Mouse (Mus musculus) forebrain, embryonic 16.5 days (tissue): Measurements from ENCODE around the gene Tmsb15l. TPM values are rescaled to one million over a fixed set of nuclear protein-coding genes. Genes with fewer than 3 reads are reported as not detected.

Experiments used
- polyA plus RNA-seq: library from polyadenylated mRNA; unstranded; fragments of >200 nt; fragmentation: Nextera tagmentation; extraction: Ambion mirVana; gene quantifications from 2 replicates; pipeline ENCODE4 v1.2.1, GENCODE M21; 2015

Tmsb15l gene
- polyA plus RNA-seq, 1 experiment from 2014 or later, result 7.6 TPM

Other genes starting within 250 kb of the Tmsb15l start
- 581 and 603 TPM in 2 replicates for gene Morf4l2, start 233.2 kb downstream of the Tmsb15l start, polyA plus RNA-seq
- not detected in 2 replicates for gene Glra4, start 196.7 kb downstream of the Tmsb15l start, polyA plus RNA-seq
- gene Plp1, start 154.2 kb downstream of the Tmsb15l start, polyA plus RNA-seq, result 11.6 and 15.9 TPM in 2 replicates
- gene Rab9b, start 108.1 kb downstream of the Tmsb15l start, polyA plus RNA-seq, result 12.1 and 16.0 TPM in 2 replicates
- gene H2bfm, start 49.5 kb downstream of the Tmsb15l start, polyA plus RNA-seq, result not detected in 2 replicates
- gene Tmsb15b2, start 1.4 kb downstream of the Tmsb15l start, polyA plus RNA-seq, result 119 and 142 TPM in 2 replicates
- 55.3 and 64.4 TPM in 2 replicates for gene Tmsb15b1, start within 50 bp of the Tmsb15l start, polyA plus RNA-seq
- 315 and 386 TPM in 2 replicates for gene Zcchc18, start 16.3 kb upstream of the Tmsb15l start, polyA plus RNA-seq
- gene Slc25a53, start 61.4 kb upstream of the Tmsb15l start, polyA plus RNA-seq, result 16.2 and 17.2 TPM in 2 replicates
- 7.1 and 7.3 TPM in 2 replicates for gene Fam199x, start 72.7 kb upstream of the Tmsb15l start, polyA plus RNA-seq
- gene Esx1, start 145.2 kb upstream of the Tmsb15l start, polyA plus RNA-seq, result not detected in 2 replicates